In genomic region chr8:110901056-110901455, GRCm38 (mm10) we compare ENCODE assay signal across 30 mouse cellular contexts. TPM values are rescaled to one million over a fixed set of nuclear protein-coding genes. Genes with fewer than 3 reads are reported as not detected.
DNase-seq lines count a peak whose midpoint lies in the region; ATAC-seq and TF ChIP-seq lines count a peak whose summit lies in the region.
"Had no signal": no experiment of that assay in that cellular context is flagged by ENCODE, and none has a peak within 500 bp of the region (broad histone marks: within the 10 kb centered on the region; RNA-seq: fewer than 3 reads in every experiment).

No protein-coding gene starts in this region.

- H3K4me2 ChIP-seq in limb, embryonic 13.5 days (replicated peaks), result peak overlapping the region; percentile 66; the same call in 1 of the 2 replicates
- peak overlapping the region; percentile 67; the same call in 1 of the 2 replicates for H3K4me2 ChIP-seq in intestine, embryonic 16.5 days (ENCODE audit: low read depth, low read length)
- H3K4me2 ChIP-seq in stomach, embryonic 15.5 days, result peak overlapping the region; percentile 16; the same call in 1 of the 2 replicates
- H3K4me2 ChIP-seq in heart, embryonic 12.5 days, result no peak overlapping the region

- H3K9me3 ChIP-seq in limb, embryonic 13.5 days, result no peaks in the 10 kb centered on the region
- H3K9me3 ChIP-seq in limb, embryonic 10.5 days (replicated peaks), result no peaks in the 10 kb centered on the region
- no peaks in the 10 kb centered on the region for H3K9me3 ChIP-seq in G1E (replicated peaks)
- H3K9me3 ChIP-seq in intestine, embryonic 16.5 days (ENCODE audit: control insufficient read depth, low read length), result no peaks in the 10 kb centered on the region
- no peaks in the 10 kb centered on the region for H3K9me3 ChIP-seq in stomach, embryonic 15.5 days
- no peaks in the 10 kb centered on the region for H3K9me3 ChIP-seq in heart, embryonic 12.5 days (replicated peaks)
- H3K9me3 ChIP-seq: embryonic facial prominence, embryonic 13.5 days; forebrain, embryonic 10.5 days; forebrain, embryonic 15.5 days; heart, embryonic 15.5 days; hindbrain, embryonic 12.5 days; limb, embryonic 12.5 days; midbrain, embryonic 12.5 days; neural tube, embryonic 15.5 days had no signal

- no peak for DNase-seq in limb, embryonic 10.5 days (ENCODE audit: low spot score)
- DNase-seq in G1E (ENCODE audit: low spot score), result peak; percentile 18
- no peak for DNase-seq in gastrocnemius, postnatal 25 days
- no peak for DNase-seq in heart, postnatal 4 days
- DNase-seq: adrenal gland, postnatal 25 days; cerebellum, adult 11-12 months; cerebellum, adult 9-11 months; gastrocnemius, adult 2 months; kidney, adult 11 months; kidney, postnatal 14 days; lung, embryonic 14.5 days; lung, postnatal 14 days; retina, postnatal 1 day; right cerebral cortex, postnatal 25 days; thymus, postnatal 14 days had no signal

- no peak overlapping the region for H3K9ac ChIP-seq in limb, embryonic 13.5 days
- H3K9ac ChIP-seq in intestine, embryonic 16.5 days (ENCODE audit: low read depth, low read length), result peak overlapping the region; percentile 7; the same call in 1 of the 2 replicates
- no peak overlapping the region for H3K9ac ChIP-seq in stomach, embryonic 15.5 days
- no peak overlapping the region for H3K9ac ChIP-seq in heart, embryonic 12.5 days
- H3K9ac ChIP-seq: heart, embryonic 15.5 days; liver, embryonic 14.5 days had no signal

- peaks cover 21% of the 10 kb centered on the region for H3K36me3 ChIP-seq in limb, embryonic 13.5 days
- H3K36me3 ChIP-seq in limb, embryonic 10.5 days, result peaks cover 20% of the 10 kb centered on the region
- peaks cover 39% of the 10 kb centered on the region for H3K36me3 ChIP-seq in G1E (replicated peaks)
- H3K36me3 ChIP-seq in intestine, embryonic 16.5 days (ENCODE audit: control insufficient read depth, insufficient read depth, low read length), result peaks cover 4% of the 10 kb centered on the region; the same call in 1 of the 2 replicates
- H3K36me3 ChIP-seq in stomach, embryonic 15.5 days, result no peaks in the 10 kb centered on the region
- H3K36me3 ChIP-seq in heart, embryonic 12.5 days, result peaks cover 25% of the 10 kb centered on the region

- no peak overlapping the region for H3K27ac ChIP-seq in limb, embryonic 13.5 days
- no peak overlapping the region for H3K27ac ChIP-seq in limb, embryonic 10.5 days
- peak overlapping the region; percentile 76 for H3K27ac ChIP-seq in intestine, embryonic 16.5 days (ENCODE audit: low read length)
- peak overlapping the region; percentile 19; the same call in 1 of the 2 replicates for H3K27ac ChIP-seq in stomach, embryonic 15.5 days
- no peak overlapping the region for H3K27ac ChIP-seq in heart, embryonic 12.5 days (ENCODE audit: poor library complexity, severe bottlenecking)
- H3K27ac ChIP-seq: embryonic facial prominence, embryonic 13.5 days; forebrain, embryonic 15.5 days; gastrocnemius, adult 2 months; heart, embryonic 15.5 days; hindbrain, embryonic 12.5 days; hindbrain, postnatal 0 days; limb, embryonic 12.5 days; liver, embryonic 14.5 days; midbrain, embryonic 12.5 days; neural tube, embryonic 15.5 days had no signal

- 75% methylated on average over 3 of the region's 3 CpGs for WGBS in limb, embryonic 13.5 days
- WGBS in limb, embryonic 10.5 days, result 76% methylated on average over 3 of the region's 3 CpGs
- 59% methylated on average over 3 of the region's 3 CpGs for WGBS in intestine, embryonic 16.5 days
- WGBS in stomach, embryonic 15.5 days, result 44% methylated on average over 3 of the region's 3 CpGs
- WGBS in heart, embryonic 12.5 days, result 73% methylated on average over 3 of the region's 3 CpGs

- H3K4me3 ChIP-seq in limb, embryonic 13.5 days, result no peak overlapping the region
- H3K4me3 ChIP-seq in limb, embryonic 10.5 days, result no peak overlapping the region
- H3K4me3 ChIP-seq in G1E (ENCODE audit: low read depth, low read length), result no peak overlapping the region; the same call in 1 of the 2 replicates
- H3K4me3 ChIP-seq in intestine, embryonic 16.5 days (ENCODE audit: low read length), result no peak overlapping the region
- no peak overlapping the region for H3K4me3 ChIP-seq in stomach, embryonic 15.5 days (replicated peaks)
- no peak overlapping the region for H3K4me3 ChIP-seq in heart, embryonic 12.5 days

- H3K27me3 ChIP-seq in limb, embryonic 13.5 days, result no peaks in the 10 kb centered on the region
- H3K27me3 ChIP-seq in limb, embryonic 10.5 days (ENCODE audit: low read depth, poor library complexity, severe bottlenecking), result no peaks in the 10 kb centered on the region
- H3K27me3 ChIP-seq in G1E (ENCODE audit: insufficient read depth, low read length), result no peaks in the 10 kb centered on the region
- H3K27me3 ChIP-seq in intestine, embryonic 16.5 days (replicated peaks; ENCODE audit: control insufficient read depth, insufficient read depth, low read length), result no peaks in the 10 kb centered on the region
- no peaks in the 10 kb centered on the region for H3K27me3 ChIP-seq in stomach, embryonic 15.5 days (replicated peaks)
- no peaks in the 10 kb centered on the region for H3K27me3 ChIP-seq in heart, embryonic 12.5 days (replicated peaks)
- H3K27me3 ChIP-seq: CH12.LX; embryonic facial prominence, embryonic 13.5 days; forebrain, embryonic 15.5 days; heart, embryonic 15.5 days; hindbrain, embryonic 12.5 days; limb, embryonic 12.5 days; midbrain, embryonic 12.5 days; neural tube, embryonic 15.5 days had no signal

- no peak for ATAC-seq in limb, embryonic 13.5 days (ENCODE audit: low FRiP score, low read depth)
- ATAC-seq in G1E (ENCODE audit: extremely low read depth, insufficient number of reproducible peaks, low FRiP score, poor library complexity, severe bottlenecking), result no peak
- peak; percentile 88 for ATAC-seq in intestine, embryonic 16.5 days
- peak; percentile 50 for ATAC-seq in stomach, embryonic 15.5 days (ENCODE audit: insufficient read depth, low FRiP score, low read depth)
- no peak for ATAC-seq in heart, embryonic 12.5 days (ENCODE audit: insufficient number of reproducible peaks, low FRiP score)
- ATAC-seq: hindbrain, postnatal 0 days had no signal

- H3K4me1 ChIP-seq in limb, embryonic 13.5 days, result peaks cover 3% of the 10 kb centered on the region
- peaks cover 7% of the 10 kb centered on the region for H3K4me1 ChIP-seq in limb, embryonic 10.5 days
- peaks cover 23% of the 10 kb centered on the region for H3K4me1 ChIP-seq in G1E (ENCODE audit: insufficient read depth, low read depth, low read length)
- H3K4me1 ChIP-seq in intestine, embryonic 16.5 days (ENCODE audit: control insufficient read depth, insufficient read depth, low read length), result peaks cover 7% of the 10 kb centered on the region; the same call in 1 of the 2 replicates
- peaks cover 8% of the 10 kb centered on the region; the same call in 1 of the 2 replicates for H3K4me1 ChIP-seq in stomach, embryonic 15.5 days
- H3K4me1 ChIP-seq in heart, embryonic 12.5 days (replicated peaks), result peaks cover 6% of the 10 kb centered on the region; the same call in 1 of the 2 replicates

- TF ChIP-seq CTCF in G1E (IDR thresholded peaks at IDR 0.05; ENCODE audit: low read depth, low read length), result no peak

RNA-seq across cellular contexts. Expression of gene Fuk, which starts 1.2 kb away (rescaled TPM):
- 14.7 and 16.1 TPM in 2 replicates for polyA plus RNA-seq in limb, embryonic 13.5 days (2015; fragmentation: Nextera tagmentation; extraction: Ambion mirVana)
- polyA plus RNA-seq in limb, embryonic 10.5 days (2016; fragmentation: Nextera tagmentation; extraction: Ambion mirVana), result 15.9 and 17.8 TPM in 2 replicates
- total RNA-seq in G1E (2014; fragmentation: Nextera tagmentation) (6.8 and 7.1 TPM in 2 replicates), G1E (2017) (8.9 and 9.8 TPM in 2 replicates)
- polyA plus RNA-seq in G1E (2012), result 15.6 and 17.5 TPM in 2 replicates
- polyA plus RNA-seq in intestine, embryonic 16.5 days (2015; fragmentation: Nextera tagmentation; extraction: Ambion mirVana), result 13.8 and 15.1 TPM in 2 replicates
- polyA plus RNA-seq in stomach, embryonic 15.5 days (2015; fragmentation: Nextera tagmentation; extraction: Ambion mirVana), result 10.6 and 11.4 TPM in 2 replicates
- polyA plus RNA-seq in heart, embryonic 12.5 days (2016; fragmentation: Nextera tagmentation; extraction: Ambion mirVana), result 10.0 and 10.2 TPM in 2 replicates
- 1 to 10 TPM; 3.2 to 3.3 TPM for total RNA-seq in gastrocnemius, postnatal 25 days (2021)
- 1 to 10 TPM; 6.6 to 6.9 TPM for total RNA-seq in heart, postnatal 4 days (2021)

RNA-seq across cellular contexts. Expression of gene St3gal2, which starts 18.7 kb away (rescaled TPM):
- polyA plus RNA-seq in limb, embryonic 13.5 days (2015; fragmentation: Nextera tagmentation; extraction: Ambion mirVana), result 31.7 and 34.5 TPM in 2 replicates
- 42.2 and 42.7 TPM in 2 replicates for polyA plus RNA-seq in limb, embryonic 10.5 days (2016; fragmentation: Nextera tagmentation; extraction: Ambion mirVana)
- total RNA-seq in G1E (2014; fragmentation: Nextera tagmentation) (94.4 and 95.8 TPM in 2 replicates), G1E (2017) (22.8 and 23.1 TPM in 2 replicates)
- polyA plus RNA-seq in G1E (2012), result 115 and 124 TPM in 2 replicates
- 10.7 and 11.1 TPM in 2 replicates for polyA plus RNA-seq in intestine, embryonic 16.5 days (2015; fragmentation: Nextera tagmentation; extraction: Ambion mirVana)
- polyA plus RNA-seq in stomach, embryonic 15.5 days (2015; fragmentation: Nextera tagmentation; extraction: Ambion mirVana), result 17.1 and 17.6 TPM in 2 replicates
- polyA plus RNA-seq in heart, embryonic 12.5 days (2016; fragmentation: Nextera tagmentation; extraction: Ambion mirVana), result 27.1 and 27.6 TPM in 2 replicates
- 10 to 100 TPM; 43.5 to 45.3 TPM for total RNA-seq in gastrocnemius, postnatal 25 days (2021)
- total RNA-seq in heart, postnatal 4 days (2021), result 10 to 100 TPM; 36.7 to 38.2 TPM

RNA-seq across cellular contexts. Expression of gene Sf3b3, which starts 54.5 kb away (rescaled TPM):
- 160 and 171 TPM in 2 replicates for polyA plus RNA-seq in limb, embryonic 13.5 days (2015; fragmentation: Nextera tagmentation; extraction: Ambion mirVana)
- 232 and 238 TPM in 2 replicates for polyA plus RNA-seq in limb, embryonic 10.5 days (2016; fragmentation: Nextera tagmentation; extraction: Ambion mirVana)
- 173 and 176 TPM in 2 replicates for total RNA-seq in G1E (2014; fragmentation: Nextera tagmentation)
- total RNA-seq in G1E (2017), result 192 and 201 TPM in 2 replicates
- 10.1 and 13.6 TPM in 2 replicates for polyA plus RNA-seq in G1E (2012)
- polyA plus RNA-seq in intestine, embryonic 16.5 days (2015; fragmentation: Nextera tagmentation; extraction: Ambion mirVana), result 107 and 114 TPM in 2 replicates
- 122 and 127 TPM in 2 replicates for polyA plus RNA-seq in stomach, embryonic 15.5 days (2015; fragmentation: Nextera tagmentation; extraction: Ambion mirVana)
- 106 and 110 TPM in 2 replicates for polyA plus RNA-seq in heart, embryonic 12.5 days (2016; fragmentation: Nextera tagmentation; extraction: Ambion mirVana)
- 10 to 100 TPM; 18.4 to 19.2 TPM for total RNA-seq in gastrocnemius, postnatal 25 days (2021)
- total RNA-seq in heart, postnatal 4 days (2021), result 10 to 100 TPM; 61.4 to 64.9 TPM

RNA-seq across cellular contexts. Expression of gene Cog4, which starts 54.7 kb away (rescaled TPM):
- 80.8 and 86.4 TPM in 2 replicates for polyA plus RNA-seq in limb, embryonic 13.5 days (2015; fragmentation: Nextera tagmentation; extraction: Ambion mirVana)
- 75.8 and 87.0 TPM in 2 replicates for polyA plus RNA-seq in limb, embryonic 10.5 days (2016; fragmentation: Nextera tagmentation; extraction: Ambion mirVana)
- 24.1 and 32.8 TPM in 2 replicates for total RNA-seq in G1E (2014; fragmentation: Nextera tagmentation)
- 45.6 and 46.3 TPM in 2 replicates for total RNA-seq in G1E (2017)
- 17.7 and 20.2 TPM in 2 replicates for polyA plus RNA-seq in G1E (2012)
- 78.5 and 79.3 TPM in 2 replicates for polyA plus RNA-seq in intestine, embryonic 16.5 days (2015; fragmentation: Nextera tagmentation; extraction: Ambion mirVana)
- polyA plus RNA-seq in stomach, embryonic 15.5 days (2015; fragmentation: Nextera tagmentation; extraction: Ambion mirVana), result 65.0 and 73.1 TPM in 2 replicates
- 65.2 and 65.7 TPM in 2 replicates for polyA plus RNA-seq in heart, embryonic 12.5 days (2016; fragmentation: Nextera tagmentation; extraction: Ambion mirVana)
- total RNA-seq in gastrocnemius, postnatal 25 days (2021), result 10 to 100 TPM; 56.0 to 63.1 TPM
- 10 to 100 TPM; 49.8 to 50.5 TPM for total RNA-seq in heart, postnatal 4 days (2021)

Comparison
In these comparisons a context has a peak if more than half of its experiments do, and no peak if none do; other contexts are left out.
1. ATAC-seq: peak in intestine, embryonic 16.5 days (single experiment) and stomach, embryonic 15.5 days (single experiment); none in limb, embryonic 13.5 days (single experiment), G1E (single experiment) and heart, embryonic 12.5 days (single experiment).
2. H3K27ac ChIP-seq: peak in intestine, embryonic 16.5 days (single experiment) and stomach, embryonic 15.5 days (single experiment); none in limb, embryonic 13.5 days (single experiment), limb, embryonic 10.5 days (single experiment) and heart, embryonic 12.5 days (single experiment).